Mouse (Mus musculus) E14TG2a.4 (cell line): ENCODE data around the gene Ddb2.

Experiments used
- CTCF ChIP-seq: conservative IDR thresholded peaks from 2 replicates; pipeline ENCODE4 v1.5.1; 2014; ENCODE audit warnings: low read length
- POU5F1 ChIP-seq: IDR thresholded peaks from 2 replicates; pipeline ENCODE4 v1.6.1; 2014; ENCODE audit warnings: low read length, borderline replicate concordance

GRCm38 (mm10) chr2:91223614-91224013, 13.2 kb downstream of the Ddb2 start:
- TF ChIP-seq CTCF: no peak
- TF ChIP-seq POU5F1: no peak
